Mouse (Mus musculus) heart, adult 2 months (tissue): Measurements from ENCODE around the gene Wfikkn2. TPM values are rescaled to one million over a fixed set of nuclear protein-coding genes. Genes with fewer than 3 reads are reported as not detected.

Source experiments
- DNase-seq, 2 experiments: peaks; one replicate each; pipeline ENCODE4 v3.0.0; 2021
- H3K27ac ChIP-seq: fragments of 200-600 bp; 2 replicates; pipeline ENCODE4 v1.8.1; 2022
- H3K27me3 ChIP-seq: fragments of 200-500 bp; 2 replicates; pipeline ENCODE4 v1.6.1; 2012; ENCODE audit warnings: mild to moderate bottlenecking, low read length, inconsistent platforms, mixed read lengths; ENCODE audit not compliant: control insufficient read depth, insufficient read depth
- H3K36me3 ChIP-seq: fragments of 200-500 bp; 2 replicates; pipeline ENCODE4 v1.6.1; 2012; ENCODE audit warnings: low read length, inconsistent platforms; ENCODE audit not compliant: control insufficient read depth, insufficient read depth
- H3K4me1 ChIP-seq: fragments of 200-500 bp; 2 replicates; pipeline ENCODE4 v1.6.1; 2011; ENCODE audit warnings: low read length; ENCODE audit not compliant: control insufficient read depth, insufficient read depth
- H3K4me3 ChIP-seq: fragments of 200-600 bp; 2 replicates; pipeline ENCODE4 v1.8.1; 2022
- H3K79me2 ChIP-seq: fragments of 200-500 bp; replicated peaks from 2 replicates; pipeline ENCODE4 v1.6.1; 2012; ENCODE audit warnings: mild to moderate bottlenecking, inconsistent platforms, low read length, moderate library complexity, mixed read lengths; ENCODE audit not compliant: control insufficient read depth, insufficient read depth
- H3K9ac ChIP-seq: fragments of 200-500 bp; 2 replicates; pipeline ENCODE4 v1.6.1; 2012; ENCODE audit warnings: low read depth, mild to moderate bottlenecking, control low read depth, inconsistent platforms, low read length, mixed read lengths
- CTCF ChIP-seq: fragments of 200-600 bp; IDR thresholded peaks from 2 replicates; pipeline ENCODE4 v1.8.1; 2022; ENCODE audit warnings: antibody characterized with exemption, mild to moderate bottlenecking, moderate library complexity
- EP300 ChIP-seq: fragments of 200-500 bp; IDR thresholded peaks from 2 replicates; pipeline ENCODE4 v1.6.1; 2011; ENCODE audit warnings: low read depth, low read length, control low read depth; ENCODE audit not compliant: insufficient read depth
- POLR2A ChIP-seq: fragments of 200-500 bp; IDR thresholded peaks from 2 replicates; pipeline ENCODE4 v1.6.1; 2011; ENCODE audit warnings: mild to moderate bottlenecking, low read depth, low read length, control low read depth; ENCODE audit not compliant: insufficient read depth
- WGBS: fragments of 180-500 bp; shearing (Covaris S2); methylation state at CpG from one replicate; pipeline ENCODE4 v1.1.7; 2018; 5-methylcytosine and 5-hydroxymethylcytosine counted together
- intact Hi-C: fragments of 180-260 bp; cut with DNase I; formaldehyde crosslinking; loops from one replicate; pipeline ENCODE4 v1.15.1; 2025
- polyA plus RNA-seq: library from polyadenylated mRNA; depleted of rRNA; stranded (reverse); fragments of >200 nt; gene quantifications from 2 replicates; pipeline ENCODE4 v1.2.3, GENCODE M21; 2012; rRNA removed
- total RNA-seq, 2 experiments: library from RNA; stranded (reverse); gene quantifications; 2 replicates each; pipeline ENCODE4 v1.2.3; 2021

Gene Wfikkn2
- total and polyA plus RNA-seq, 3 experiments, result 4.3 to 6.3 (median 4.5) TPM

DNA sequence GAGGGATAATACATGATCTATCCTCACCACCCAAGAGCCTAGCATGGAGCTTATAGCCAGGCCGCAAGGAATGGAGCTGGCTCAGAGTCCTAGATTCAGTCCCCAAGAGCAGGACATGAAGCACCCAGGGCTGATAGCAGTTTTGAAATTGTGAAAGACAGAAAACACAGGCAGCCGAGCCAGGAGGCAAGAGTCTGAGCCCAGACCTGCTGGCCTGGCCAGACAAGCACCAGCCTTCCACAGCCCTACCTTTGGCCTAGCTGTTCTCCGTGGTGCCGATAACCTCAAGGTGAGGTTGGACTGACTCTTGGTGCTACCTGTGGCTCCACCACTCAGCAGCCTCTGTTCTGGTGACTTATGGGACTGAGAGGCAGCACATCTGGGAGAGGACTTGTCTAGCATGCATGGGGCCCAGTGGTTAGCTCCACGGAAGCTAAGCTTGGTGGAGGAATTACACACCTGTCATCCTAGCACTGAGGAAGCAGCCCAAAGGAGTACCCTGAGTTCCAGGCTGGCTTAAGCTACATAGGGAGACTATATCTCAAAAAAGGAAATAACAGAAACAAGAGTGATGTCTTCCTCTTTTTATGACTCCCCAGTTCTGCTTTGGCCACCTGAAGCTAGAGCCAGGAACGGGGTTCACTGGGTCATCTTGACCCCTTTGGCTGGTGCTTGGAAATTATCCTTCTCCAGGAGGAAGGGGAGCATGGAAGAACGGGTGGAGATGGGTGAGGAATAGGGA is 47.2 kb downstream of the Wfikkn2 start:
- Histone ChIP-seq H3K79me2 (no peaks in the 10 kb centered on the region), H3K27me3 (no peaks in the 10 kb centered on the region), H3K4me3 (no peak overlapping the region), H3K27ac (no peak overlapping the region), H3K9ac (no peak overlapping the region), H3K4me1 (no peaks in the 10 kb centered on the region), H3K36me3 (no peaks in the 10 kb centered on the region)
- 72% methylated on average over 7 of the region's 7 CpGs for WGBS
- TF ChIP-seq CTCF, result no peak
- no peak for TF ChIP-seq EP300
- TF ChIP-seq POLR2A, result no peak
- no peak for DNase-seq
- intact Hi-C loops, result no loop called here

GRCm38 (mm10) chr11:94196311-94196710 is 49.5 kb downstream of the Wfikkn2 start:
- no peak for DNase-seq
- Histone ChIP-seq H3K4me3 (no peak overlapping the region), H3K27ac (no peak overlapping the region), H3K9ac (no peak overlapping the region), H3K27me3 (no peaks in the 10 kb centered on the region), H3K36me3 (no peaks in the 10 kb centered on the region), H3K79me2 (no peaks in the 10 kb centered on the region), H3K4me1 (no peaks in the 10 kb centered on the region)
- WGBS, result 72% methylated on average over 3 of the region's 3 CpGs
- no peak for TF ChIP-seq POLR2A
- intact Hi-C loops, result no loop called here

DNA sequence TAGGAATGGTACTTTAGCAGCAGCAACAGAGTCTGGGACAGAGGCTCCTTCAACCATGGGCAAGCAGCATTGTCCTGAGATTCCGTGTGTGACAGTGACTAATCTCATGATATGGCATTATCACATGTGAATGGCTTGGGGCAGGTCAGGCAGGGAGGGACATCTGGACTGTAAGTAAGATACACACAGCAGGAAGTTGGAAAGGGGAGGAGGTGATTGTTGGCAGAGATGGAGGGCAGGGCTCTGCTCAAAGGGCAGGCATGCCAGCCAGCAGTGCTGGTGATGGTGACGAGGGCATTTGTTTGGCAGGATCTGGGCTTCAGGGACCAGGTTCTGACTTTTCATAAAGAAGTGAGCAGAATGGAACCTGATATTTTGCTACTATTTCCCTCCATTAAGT is 52.7 kb downstream of the Wfikkn2 start:
- H3K27ac ChIP-seq, result no peak overlapping the region
- intact Hi-C loops, result no loop called here
- 24% methylated on average over 2 of the region's 2 CpGs for WGBS
- H3K4me3 ChIP-seq, result no peak overlapping the region
- H3K27me3 ChIP-seq, result no peaks in the 10 kb centered on the region
- peak in 1 of 2 experiments; percentile 51 for DNase-seq
- no peak overlapping the region for H3K9ac ChIP-seq
- no peaks in the 10 kb centered on the region for H3K79me2 ChIP-seq
- no peaks in the 10 kb centered on the region for H3K36me3 ChIP-seq
- no peak for TF ChIP-seq POLR2A
- no peak for TF ChIP-seq CTCF
- 0 out of 2 replicates have a peak, but pooled peaks have one; percentile 8 for TF ChIP-seq EP300
- H3K4me1 ChIP-seq, result no peaks in the 10 kb centered on the region

GRCm38 (mm10) chr11:94190665-94191064 is 55.1 kb downstream of the Wfikkn2 start:
- no peaks in the 10 kb centered on the region for H3K36me3 ChIP-seq
- no peak overlapping the region for H3K4me3 ChIP-seq
- WGBS, result 93% methylated on average over 5 of the region's 5 CpGs
- H3K4me1 ChIP-seq, result no peaks in the 10 kb centered on the region
- intact Hi-C loops, result no loop called here
- no peaks in the 10 kb centered on the region for H3K79me2 ChIP-seq
- H3K27ac ChIP-seq, result no peak overlapping the region
- no peak for DNase-seq
- H3K27me3 ChIP-seq, result no peaks in the 10 kb centered on the region
- TF ChIP-seq POLR2A (no peak), EP300 (no peak), CTCF (no peak)
- no peak overlapping the region for H3K9ac ChIP-seq

DNA sequence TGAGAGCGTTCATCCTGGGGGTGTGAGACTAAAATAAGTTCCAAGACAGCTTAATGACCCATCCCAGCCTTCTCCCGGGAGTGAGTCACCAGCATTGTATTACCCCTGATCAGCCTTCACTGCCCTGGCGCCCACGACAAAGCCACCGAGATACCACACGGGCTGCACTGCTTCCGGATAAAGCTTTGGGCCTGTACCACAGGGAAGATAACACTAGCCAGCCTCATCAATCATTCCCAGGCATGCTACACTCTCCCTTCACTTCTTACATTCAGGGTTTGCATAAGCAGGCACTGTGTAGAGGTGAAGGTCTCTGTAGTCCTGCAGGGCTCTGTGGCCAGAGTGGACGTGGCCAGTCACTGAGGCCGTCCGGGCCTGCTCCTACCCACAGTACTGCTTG is 56.2 kb downstream of the Wfikkn2 start:
- H3K27ac ChIP-seq, result no peak overlapping the region
- no peak for DNase-seq
- no peak overlapping the region for H3K4me3 ChIP-seq
- TF ChIP-seq CTCF (no peak), EP300 (no peak)
- no peak overlapping the region for H3K9ac ChIP-seq
- intact Hi-C loops, result no loop called here
- H3K79me2 ChIP-seq, result no peaks in the 10 kb centered on the region
- 43% methylated on average over 10 of the region's 10 CpGs for WGBS
- H3K4me1 ChIP-seq, result no peaks in the 10 kb centered on the region
- H3K36me3 ChIP-seq, result no peaks in the 10 kb centered on the region
- H3K27me3 ChIP-seq, result no peaks in the 10 kb centered on the region

Other genes starting within 250 kb of the Wfikkn2 start
- 100 to 1,000 TPM; 131 to 155 TPM for gene Spag9, start 249.9 kb downstream of the Wfikkn2 start, total RNA-seq
- 23.9 and 40.7 TPM in 2 replicates for gene Spag9, start 249.9 kb downstream of the Wfikkn2 start, polyA plus RNA-seq
- gene Tob1, start 34.6 kb downstream of the Wfikkn2 start, total RNA-seq, result 10 to 100 TPM; 47.6 to 55.1 TPM
- 29.0 and 33.1 TPM in 2 replicates for gene Tob1, start 34.6 kb downstream of the Wfikkn2 start, polyA plus RNA-seq
- under 1 TPM; 0.30 to 0.44 TPM for gene Gm21885, start 35.9 kb upstream of the Wfikkn2 start, total RNA-seq
- not detected in 2 replicates for gene Gm21885, start 35.9 kb upstream of the Wfikkn2 start, polyA plus RNA-seq
- 10 to 100 TPM; 32.1 to 36.0 TPM for gene Luc7l3, start 76.0 kb upstream of the Wfikkn2 start, total RNA-seq
- gene Luc7l3, start 76.0 kb upstream of the Wfikkn2 start, polyA plus RNA-seq, result 8.1 and 17.2 TPM in 2 replicates
- gene Ankrd40, start 82.0 kb upstream of the Wfikkn2 start, total RNA-seq, result 100 to 1,000 TPM; 254 to 285 TPM
- 287 and 346 TPM in 2 replicates for gene Ankrd40, start 82.0 kb upstream of the Wfikkn2 start, polyA plus RNA-seq
- gene Abcc3, start 147.0 kb upstream of the Wfikkn2 start, total RNA-seq, result 1 to 10 TPM; 1.6 to 2.3 TPM
- gene Abcc3, start 147.0 kb upstream of the Wfikkn2 start, polyA plus RNA-seq, result 1.8 and 2.0 TPM in 2 replicates
- gene Cacna1g, start 228.2 kb upstream of the Wfikkn2 start, total RNA-seq, result 10 to 100 TPM; 12.2 to 12.9 TPM
- gene Cacna1g, start 228.2 kb upstream of the Wfikkn2 start, polyA plus RNA-seq, result 63.3 and 64.4 TPM in 2 replicates
- gene Spata20, start 240.2 kb upstream of the Wfikkn2 start, total RNA-seq, result under 1 TPM; 0.23 to 0.52 TPM
- gene Spata20, start 240.2 kb upstream of the Wfikkn2 start, polyA plus RNA-seq, result 1.3 and 1.5 TPM in 2 replicates